Mouse (Mus musculus): ENCODE measurements around the gene Taar8c.
"Not testable (repeated sequence)": the region's sequence is repeated elsewhere in the genome, so short reads cannot be mapped to it uniquely, and the experiment has no call there.

Gene Taar8c

DNA sequence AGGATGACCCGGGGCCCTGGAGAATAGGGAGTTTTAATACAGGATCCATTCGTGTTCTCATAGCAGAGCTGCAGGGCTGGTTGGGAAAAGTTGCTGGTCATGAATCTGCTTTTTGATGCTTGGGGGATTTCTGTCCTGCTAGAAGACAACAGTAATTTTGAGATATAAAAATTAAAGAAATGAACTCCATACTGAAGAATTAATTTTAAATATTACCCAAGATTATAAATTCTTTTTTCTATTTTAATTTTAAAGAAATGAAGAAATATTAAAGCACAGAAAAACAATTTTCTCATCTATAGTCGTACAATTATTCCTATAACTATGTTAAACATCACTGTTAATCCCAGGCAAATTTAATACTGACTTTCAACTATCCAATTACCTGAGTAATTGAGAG is at the start of gene Taar8c:
Taar8c (minus strand) TSS at position 101 of the 400 bp plus-strand sequence.
- not testable (repeated sequence) for DNase-seq

DNA sequence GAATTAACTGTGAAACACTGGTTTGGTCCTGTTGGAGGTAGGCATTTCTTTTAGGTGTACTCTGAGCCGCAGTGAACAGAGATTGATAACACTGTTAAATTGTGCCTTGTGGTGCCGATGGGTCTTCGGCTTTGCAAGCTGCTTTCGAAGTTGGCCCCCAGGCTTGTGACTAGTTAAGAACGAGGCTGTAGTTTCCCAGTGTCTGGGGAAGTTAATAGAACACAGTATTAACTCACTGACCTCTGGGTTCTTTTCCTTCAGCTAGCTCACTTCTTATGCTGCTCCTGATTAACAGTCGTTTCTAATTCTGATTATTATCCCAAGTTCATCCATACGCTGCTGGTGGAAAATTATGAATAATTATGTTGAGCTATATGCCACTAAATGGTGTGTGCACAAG is 48.4 kb upstream of the Taar8c start:
- peak; percentile 73 to 81 for DNase-seq

DNA sequence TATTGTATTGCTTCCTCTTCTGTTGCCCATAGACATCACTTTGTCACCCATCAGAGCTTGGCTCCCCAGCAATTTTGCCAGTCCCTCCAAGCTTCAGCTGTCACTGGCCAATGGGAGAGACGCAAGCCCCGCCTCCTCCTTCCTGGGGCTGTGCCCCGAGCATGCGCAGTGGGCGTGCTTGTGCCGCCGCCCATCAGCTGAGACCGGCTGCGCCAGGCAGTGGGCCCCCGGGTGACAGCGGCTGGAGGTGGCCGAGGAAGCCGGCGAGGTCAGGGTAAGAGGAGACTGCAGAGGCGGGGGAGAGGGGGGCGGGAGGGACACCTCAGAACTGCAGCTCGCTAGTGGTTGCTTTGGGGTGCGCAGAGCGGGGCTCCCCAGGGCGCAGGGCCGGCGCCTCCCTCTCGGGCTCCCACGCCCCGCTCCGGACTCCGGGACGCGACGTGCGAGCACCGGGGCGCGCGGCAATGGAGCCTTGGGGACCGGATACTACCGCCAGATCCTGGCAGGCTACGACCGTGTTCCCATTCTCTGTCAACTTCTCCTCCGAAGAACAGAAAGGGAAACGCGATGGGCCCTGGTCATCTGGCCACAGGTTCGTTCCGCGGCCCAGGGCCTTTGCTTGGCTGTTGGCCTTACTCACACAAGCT is 47.5 kb upstream of the Taar8c start, which contains the start of gene Stx7:
Stx7 (plus strand) TSS at position 168 of the 647 bp plus-strand sequence.
- peak; percentile 93 to 94 for DNase-seq

DNA sequence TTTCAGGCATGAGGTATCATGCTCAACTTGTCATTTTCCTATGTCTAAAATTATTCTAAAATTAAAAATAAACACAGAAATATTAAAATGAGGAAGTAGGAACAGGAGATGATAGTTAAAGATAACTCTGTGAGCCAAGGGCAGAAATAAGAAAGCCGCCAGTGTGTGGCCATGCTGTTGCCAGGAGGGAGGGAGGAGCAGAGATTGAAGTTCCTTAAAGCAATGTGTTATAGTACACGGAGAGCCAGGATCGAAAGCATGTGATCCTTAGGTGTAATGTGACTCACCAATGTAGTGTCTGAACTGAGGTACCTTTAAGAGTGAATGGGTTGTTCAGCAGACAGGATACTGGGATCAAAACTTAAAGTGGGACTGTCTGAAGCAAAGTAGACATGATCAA is 41.0 kb upstream of the Taar8c start:
- no peak for DNase-seq

DNA sequence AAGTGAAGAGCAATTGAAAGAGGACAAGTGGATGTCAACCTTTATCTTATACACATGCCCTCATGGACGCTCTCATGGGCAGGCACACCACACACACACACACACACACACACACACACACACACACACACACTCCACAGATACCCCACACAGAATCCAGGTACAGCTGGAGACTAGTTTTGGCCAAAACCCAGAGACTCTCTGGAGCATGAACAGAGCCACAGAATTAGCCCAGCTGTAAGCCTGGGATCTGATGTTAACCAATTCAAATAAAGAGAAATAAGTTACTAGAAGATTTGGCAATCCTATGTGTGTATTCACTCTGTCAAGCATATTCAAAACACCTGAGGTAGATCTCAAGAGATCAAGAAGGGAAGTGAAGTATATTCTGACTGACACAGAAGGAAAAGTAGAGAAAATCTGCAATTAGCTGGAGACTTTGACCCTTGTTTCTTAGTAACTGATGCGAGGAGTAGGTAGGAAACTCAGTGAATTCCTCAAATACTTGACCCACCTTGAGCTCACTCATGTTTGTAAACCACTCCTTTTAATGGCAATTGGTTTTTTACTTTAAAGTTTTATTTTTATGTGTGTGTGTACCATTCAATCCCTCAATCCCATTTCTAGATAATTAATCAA is 37.0 kb upstream of the Taar8c start:
- peak; percentile 48 to 63 for DNase-seq

DNA sequence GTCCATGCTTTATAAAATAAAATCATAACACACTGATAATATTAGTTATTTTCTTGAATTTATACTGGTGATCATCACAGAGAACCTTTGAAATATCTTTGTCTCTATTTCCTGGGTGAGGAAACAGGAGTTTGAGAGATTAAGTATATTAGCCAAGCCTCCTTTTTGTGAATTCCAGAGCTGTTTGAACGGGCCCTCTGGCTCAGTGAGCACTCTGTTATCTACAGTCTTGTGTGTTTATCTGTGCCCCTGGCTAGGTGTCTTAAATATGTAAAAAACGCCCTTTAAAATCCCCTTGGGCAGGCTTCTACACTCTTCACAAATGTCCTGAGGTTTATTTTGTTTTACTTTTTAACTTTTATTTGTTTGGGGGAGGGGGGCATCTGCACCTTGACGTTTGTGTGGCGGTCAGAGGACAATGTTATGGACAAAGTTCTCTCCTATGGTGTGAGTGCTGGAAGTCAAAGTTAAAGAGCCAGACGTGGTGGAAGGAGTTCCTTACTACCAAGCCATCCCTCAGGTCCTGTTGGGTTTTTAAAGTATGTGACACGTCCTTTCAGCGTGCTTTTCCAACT is 32.4 kb upstream of the Taar8c start:
- no peak for DNase-seq

DNA sequence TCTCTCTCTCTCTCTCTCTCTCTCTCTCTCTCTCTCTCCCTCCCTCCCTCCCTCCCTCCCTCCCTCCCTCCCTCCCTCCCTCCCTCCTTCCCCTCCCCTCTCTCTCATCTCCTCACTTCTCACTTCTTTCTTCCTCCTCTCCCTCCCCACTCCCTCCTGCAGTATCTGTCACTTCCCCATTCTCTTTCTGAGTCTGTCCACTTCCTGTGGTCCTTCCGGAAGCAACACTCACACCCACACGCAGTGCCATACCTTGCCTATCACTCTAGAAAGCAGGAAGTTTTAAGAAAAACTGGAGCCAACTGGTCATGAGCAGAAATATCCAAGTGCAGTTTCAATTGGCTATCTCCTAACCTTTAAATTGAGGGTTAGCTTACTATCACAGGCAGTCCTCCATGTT is 31.4 kb upstream of the Taar8c start:
- DNase-seq = no peak

DNA sequence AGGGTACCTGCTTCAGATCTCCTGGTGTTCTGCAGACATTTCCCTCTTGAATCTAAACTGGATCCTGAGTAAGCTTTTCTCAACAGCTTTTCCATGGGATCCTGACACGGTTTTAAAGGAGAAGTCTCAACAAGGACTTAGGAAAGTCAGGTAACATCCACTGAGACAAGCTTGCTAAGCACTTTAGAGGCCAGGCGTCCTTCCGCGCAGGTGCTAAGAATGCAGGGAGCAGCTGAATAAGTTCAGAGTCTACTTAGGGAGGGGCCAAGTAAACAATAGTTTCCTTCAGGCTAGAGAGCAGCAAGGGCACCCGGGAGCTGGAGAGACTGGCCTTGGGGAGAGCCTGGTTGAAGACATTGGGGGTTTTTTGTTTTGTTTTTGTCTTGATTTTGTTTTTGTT is 30.6 kb upstream of the Taar8c start:
- peak; percentile 76 to 80 for DNase-seq

DNA sequence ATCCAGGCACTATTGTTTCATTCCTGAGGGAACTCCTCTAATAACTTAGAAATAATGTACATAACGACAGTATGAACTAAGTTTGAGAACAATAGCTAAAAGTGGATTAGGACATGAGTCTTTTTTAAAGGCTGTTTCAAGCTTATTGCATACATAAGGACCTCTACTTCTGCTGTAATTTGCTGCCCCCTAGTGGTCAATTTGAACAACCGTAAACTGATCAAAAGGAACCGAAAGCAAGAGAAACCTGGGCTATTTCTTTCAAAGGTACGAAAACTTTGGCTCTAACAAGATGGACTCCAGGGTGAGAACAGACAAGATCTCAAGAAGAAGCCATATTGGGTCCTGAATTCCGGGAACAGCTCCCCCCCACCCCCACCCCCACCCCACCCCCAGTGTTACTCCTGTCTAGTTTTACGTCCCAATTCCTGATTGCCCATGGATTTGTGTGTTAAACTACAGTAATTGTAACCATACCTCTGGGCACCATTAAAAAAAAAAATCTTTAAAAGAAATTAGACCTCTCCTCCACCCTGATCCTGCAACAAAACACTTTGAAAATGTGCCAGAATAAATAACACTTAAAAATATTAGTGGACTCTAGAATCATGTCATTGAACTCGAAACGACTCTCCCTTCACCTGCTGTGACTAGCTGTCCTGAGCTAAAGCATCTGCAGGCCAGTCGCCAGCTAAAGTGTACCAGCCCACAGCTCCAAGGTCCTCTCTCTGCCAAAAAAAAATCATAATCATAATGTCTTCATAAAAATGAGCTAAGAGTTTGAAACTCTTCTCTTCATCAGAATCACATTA is 29.9 kb upstream of the Taar8c start:
- peak; percentile 59 to 85 for DNase-seq

DNA sequence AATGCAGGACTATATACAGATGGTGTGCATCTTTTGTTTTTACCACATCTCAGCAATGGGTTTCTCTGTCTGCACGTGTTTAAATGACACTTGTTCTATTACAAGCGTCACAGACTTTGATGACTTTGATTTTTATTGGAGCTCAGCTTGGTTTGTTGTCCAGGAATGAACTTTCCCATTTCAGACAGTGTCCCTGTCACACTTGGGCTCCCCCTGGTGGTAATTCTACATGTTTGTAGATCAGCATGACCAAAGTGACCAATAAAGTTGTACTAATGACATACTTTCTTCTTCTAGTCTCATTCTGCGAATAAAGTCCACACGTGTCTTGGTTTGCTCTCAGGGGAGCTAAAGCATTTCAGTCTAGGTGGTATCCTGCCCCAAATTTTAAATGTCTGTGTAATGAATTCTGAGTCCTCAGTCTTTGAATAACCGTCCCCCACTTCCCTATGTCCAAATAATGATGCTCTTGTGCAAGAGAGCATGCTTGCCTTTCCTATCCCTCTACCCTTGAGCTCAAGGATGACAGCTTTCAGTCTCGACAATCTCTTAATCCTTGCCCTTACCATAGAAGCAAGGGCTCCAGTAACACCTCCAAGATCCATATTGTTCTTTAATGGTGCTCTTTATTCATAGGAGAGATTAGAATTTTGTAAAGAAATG is 9.5 kb upstream of the Taar8c start:
- DNase-seq = peak; percentile 24 to 36

DNA sequence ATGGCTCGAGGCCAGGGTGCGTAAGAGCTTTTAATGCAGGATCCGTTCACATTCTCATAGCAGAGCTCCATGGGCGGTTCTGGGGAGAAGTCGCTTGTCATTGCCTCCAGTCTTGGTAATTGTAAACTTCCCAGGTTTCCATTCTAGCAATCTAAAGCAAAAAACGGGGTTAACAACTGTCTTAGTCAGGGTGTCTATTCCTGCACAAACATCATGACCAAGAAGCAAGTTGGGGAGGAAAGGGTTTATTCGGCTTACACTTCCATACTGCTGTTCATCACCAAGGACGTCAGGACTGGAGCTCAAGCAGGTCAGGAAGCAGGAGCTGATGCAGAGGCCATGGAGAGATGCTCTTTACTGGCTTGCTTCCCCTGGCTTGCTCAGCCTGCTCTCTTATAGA is 7.7 kb upstream of the Taar8c start, which contains the start of gene Taar9:
Taar9 (minus strand) TSS at position 101 of the 400 bp plus-strand sequence.
- not testable (repeated sequence) for DNase-seq

DNA sequence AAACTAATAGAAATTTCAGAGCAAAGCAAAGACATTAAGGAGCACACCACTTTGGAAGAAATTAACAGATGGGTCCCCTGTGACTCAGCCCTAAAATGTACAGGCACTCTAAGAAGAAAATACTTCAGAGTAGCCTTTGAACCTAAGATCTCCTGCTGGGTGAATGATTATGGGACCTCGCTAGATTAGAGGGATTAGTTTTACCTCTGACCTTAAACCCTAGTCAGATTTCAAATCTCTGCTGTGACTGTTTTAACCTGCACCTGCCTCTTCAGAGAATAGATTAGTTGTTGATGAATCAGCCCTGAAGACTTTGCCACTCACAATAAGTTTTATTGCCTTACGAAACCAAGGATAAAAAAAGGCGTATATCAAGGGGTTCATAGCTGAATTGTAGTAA is 6.5 kb upstream of the Taar8c start:
- peak in 1 of 2 experiments; percentile 39 for DNase-seq

DNA sequence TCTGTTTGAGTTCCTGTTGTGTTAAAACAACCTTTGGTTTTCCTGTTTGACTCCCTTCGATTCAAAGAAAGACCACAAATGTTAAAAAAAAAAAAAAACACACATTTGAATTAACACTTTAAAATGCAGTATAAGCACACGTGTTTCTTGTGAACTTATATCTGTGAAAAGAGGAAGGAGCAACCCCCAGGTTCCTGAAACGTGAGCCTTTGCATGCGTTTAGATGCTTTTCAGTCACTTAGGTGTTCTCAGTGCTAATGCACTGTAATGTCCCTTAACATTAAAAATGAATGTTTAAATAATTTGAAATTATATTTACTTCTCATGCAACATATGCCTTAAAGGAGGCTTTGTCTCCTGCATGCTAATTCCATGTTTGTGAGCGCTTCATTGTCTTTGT is 6.0 kb upstream of the Taar8c start:
- DNase-seq = no peak

DNA sequence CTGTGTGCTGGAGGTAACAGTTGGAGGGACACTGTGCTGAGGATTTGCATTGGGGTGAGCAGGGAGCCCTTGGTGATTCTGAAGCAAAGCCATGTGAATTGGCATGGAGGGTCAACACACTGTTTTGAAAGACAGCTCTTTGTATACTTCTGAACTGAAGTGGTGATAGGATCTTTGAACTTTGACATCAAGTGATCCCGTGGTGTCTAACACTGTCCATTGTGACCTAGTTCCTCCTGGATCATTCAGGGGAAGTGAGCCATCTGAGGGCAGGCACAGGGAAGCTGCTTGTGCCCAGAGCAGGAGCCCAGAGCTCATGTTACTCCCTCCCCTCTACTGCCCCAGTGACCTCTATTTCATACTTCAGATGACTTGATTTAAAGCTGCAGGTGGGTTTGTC is 1.6 kb upstream of the Taar8c start:
- DNase-seq = not testable (repeated sequence)

DNA sequence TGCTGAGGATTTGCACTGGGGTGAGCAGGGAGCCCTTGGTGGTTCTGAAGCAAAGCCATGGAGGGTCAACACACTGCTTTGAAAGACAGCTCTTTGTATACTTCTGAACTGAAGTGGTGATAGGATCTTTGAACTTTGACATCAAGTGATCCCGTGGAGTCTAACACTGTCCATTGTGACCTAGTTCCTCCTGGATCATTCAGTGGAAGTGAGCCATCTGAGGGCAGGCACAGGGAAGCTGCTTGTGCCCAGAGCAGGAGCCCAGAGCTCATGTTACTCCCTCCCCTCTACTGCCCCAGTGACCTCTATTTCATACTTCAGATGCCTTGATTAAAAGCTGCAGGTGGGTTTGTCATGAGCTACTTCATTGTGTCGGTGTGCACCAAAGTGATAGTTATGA is 4.7 kb downstream of the Taar8c start:
- not testable (repeated sequence) for DNase-seq

DNA sequence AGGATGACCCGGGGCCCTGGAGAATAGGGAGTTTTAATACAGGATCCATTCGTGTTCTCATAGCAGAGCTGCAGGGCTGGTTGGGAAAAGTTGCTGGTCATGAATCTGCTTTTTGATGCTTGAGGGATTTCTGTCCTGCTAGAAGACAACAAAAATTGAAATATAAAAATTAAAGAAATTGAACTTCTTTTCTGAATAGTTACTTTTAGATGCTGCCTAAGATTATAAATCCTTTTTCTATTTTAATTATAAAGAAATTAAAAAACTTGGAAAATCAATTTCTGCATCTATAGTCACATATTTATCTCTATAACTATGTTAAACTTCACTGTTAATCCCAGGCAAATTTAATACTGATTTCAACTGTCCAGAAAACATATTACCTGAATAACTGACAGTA is 9.5 kb downstream of the Taar8c start, which contains the start of gene Taar8b:
Taar8b (minus strand) TSS at position 101 of the 400 bp plus-strand sequence.
- no peak for DNase-seq

DNA sequence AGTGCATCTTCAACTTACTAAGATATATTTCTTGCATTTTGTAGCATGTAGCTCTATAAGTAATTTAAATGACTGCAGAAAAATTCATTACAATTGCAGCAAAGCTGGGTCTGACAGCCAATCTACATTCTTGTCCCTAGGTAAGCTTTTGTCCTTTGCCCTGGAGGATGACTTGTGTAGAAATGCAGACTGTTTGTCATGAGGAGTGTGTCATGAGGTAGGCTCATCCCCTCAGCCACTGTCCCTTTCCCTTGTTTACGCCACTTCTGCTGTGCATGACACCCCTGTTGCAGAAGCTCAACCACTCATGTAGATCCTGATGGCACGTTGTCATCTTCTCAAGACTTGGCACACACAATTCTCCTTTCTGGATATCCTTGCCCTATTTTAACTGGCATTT is 14.5 kb downstream of the Taar8c start:
- no peak for DNase-seq

DNA sequence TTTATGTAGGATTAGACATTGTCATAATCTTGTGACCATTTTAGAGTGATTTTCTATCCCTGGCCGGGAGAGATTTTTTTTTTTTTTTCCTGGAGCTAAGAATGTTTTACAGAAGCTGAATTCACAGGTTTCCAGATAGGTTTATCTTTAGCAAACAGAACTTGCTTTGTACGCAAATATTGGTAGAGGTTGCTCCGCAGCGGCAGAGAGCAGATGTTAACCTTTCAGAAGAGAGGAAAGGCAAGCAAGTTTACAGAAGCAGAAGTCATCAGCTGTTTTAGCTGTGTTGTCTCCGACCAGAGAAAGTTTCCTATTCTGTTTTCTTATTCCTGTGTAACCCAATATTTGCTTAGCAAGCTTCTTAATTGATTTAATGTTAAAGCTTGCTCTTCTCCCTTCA is 15.2 kb downstream of the Taar8c start:
- DNase-seq = no peak

DNA sequence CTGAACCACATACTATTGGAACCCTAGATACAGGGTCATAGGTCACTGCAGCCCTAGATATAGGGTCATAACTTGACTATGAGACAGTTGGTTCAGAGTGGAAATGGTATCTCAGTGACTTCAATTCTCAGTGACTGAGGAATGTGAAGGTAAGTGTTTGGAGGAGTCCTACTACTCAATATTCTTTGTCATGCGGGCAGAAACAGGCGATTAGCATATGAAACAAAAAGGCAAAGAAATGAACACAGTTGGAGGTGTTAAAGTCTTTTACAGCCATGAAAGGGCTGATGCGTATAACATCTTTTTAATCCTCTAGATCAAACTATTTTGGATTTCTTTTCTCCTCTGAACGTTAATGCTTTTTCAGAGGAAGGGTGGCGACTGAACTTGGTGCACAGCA is 15.8 kb downstream of the Taar8c start:
- DNase-seq = no peak

DNA sequence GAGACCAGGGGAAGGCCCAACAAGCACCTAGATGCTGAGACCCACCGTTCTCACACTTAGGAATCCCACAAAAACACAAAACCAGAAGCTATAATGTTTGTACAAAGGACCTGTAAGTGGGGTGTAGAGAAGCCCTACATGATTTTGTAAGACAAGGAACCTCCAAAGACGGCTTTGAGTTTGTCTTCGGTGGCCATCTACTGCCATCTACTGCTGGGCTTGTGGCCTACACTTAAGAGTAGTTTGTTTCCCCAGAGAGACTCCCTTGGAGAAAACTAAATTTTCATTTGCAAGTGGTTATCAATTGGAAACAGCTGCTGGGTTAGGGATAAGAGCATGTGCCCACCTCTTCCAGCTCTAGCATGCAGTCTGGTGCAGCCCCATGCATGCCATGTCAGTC is 21.5 kb downstream of the Taar8c start:
- peak in 1 of 2 experiments; percentile 45 for DNase-seq

DNA sequence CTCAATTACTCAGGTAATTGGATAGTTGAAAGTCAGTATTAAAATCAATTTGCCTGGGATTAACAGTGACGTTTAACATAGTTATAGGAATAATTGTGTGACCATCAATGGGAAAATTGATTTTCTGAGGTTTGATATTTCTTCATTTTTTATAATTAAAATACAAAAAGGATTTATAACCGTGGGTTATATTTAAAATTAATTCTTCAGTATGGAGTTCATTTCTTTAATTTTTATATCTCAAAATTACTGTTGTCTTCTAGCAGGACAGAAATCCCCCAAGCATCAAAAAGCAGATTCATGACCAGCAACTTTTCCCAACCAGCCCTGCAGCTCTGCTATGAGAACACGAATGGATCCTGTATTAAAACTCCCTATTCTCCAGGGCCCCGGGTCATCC is 25.5 kb downstream of the Taar8c start, which contains the start of gene Taar8a:
Taar8a (plus strand) TSS at position 301 of the 400 bp plus-strand sequence.
- DNase-seq = not testable (repeated sequence)

DNA sequence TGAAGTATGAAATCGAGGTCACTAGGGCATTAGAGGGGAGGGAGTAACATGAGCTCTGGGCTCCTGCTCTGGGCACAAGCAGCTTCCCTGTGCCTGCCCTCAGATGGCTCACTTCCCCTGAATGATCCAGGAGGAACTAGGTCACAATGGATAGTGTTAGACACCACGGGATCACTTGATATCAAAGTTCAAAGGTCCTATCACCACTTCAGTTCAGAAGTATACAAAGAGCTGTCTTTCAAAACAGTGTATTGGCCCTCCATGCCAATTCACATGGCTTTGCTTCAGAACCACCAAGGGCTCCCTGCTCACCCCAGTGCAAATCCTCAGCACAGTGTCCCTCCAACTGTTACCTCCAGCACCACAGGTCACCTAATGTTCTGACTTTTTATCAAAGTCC is 27.0 kb downstream of the Taar8c start:
- DNase-seq = not testable (repeated sequence)

DNA sequence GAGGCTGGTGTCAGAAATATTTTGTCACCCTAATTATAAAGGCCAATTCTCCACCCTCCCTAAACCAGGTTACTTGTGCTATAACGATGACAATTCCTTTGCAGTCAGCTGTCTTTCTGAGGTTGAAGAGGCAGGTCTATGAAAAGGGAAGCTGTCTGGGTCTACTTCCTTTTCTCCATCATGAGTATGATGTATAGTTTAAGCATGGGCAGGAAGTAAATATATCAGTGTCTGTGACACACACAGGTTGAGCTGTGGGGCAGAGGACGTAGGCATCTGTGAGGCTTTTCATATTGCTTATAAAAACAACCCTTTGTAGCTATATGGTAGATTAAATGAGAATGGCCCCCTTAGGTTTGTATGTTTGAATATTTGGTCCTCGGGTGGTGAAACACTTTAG is 42.7 kb downstream of the Taar8c start:
- DNase-seq = no peak
